Mouse (Mus musculus) brown adipose tissue, adult 24 weeks (tissue): ENCODE measurements around the gene C1rl. TPM values are rescaled to one million over a fixed set of nuclear protein-coding genes. Genes with fewer than 3 reads are reported as not detected.
A peak's percentile ranks its signal among the peaks of the same experiment; 100 is the strongest.
"Not testable (repeated sequence)": the region's sequence is repeated elsewhere in the genome, so short reads cannot be mapped to it uniquely, and the experiment has no call there.

Experiments used
- H3K27ac ChIP-seq: fragments of 200-500 bp; replicated peaks from 2 replicates; pipeline ENCODE4 v1.5.1; 2012; ENCODE audit warnings: low read depth, mild to moderate bottlenecking, low read length
- H3K4me1 ChIP-seq: fragments of 200-500 bp; 2 replicates; pipeline ENCODE4 v1.6.1; 2012; ENCODE audit warnings: low read length, mixed read lengths; ENCODE audit not compliant: control insufficient read depth, insufficient read depth, insufficient read length
- H3K4me3 ChIP-seq: fragments of 200-500 bp; 2 replicates; pipeline ENCODE4 v1.5.1; 2012; ENCODE audit warnings: low read depth, mild to moderate bottlenecking, low read length, moderate library complexity; ENCODE audit not compliant: insufficient read depth
- polyA plus RNA-seq: library from polyadenylated mRNA; stranded (reverse); fragments of >200 nt; gene quantifications from 2 replicates; pipeline ENCODE4 v1.2.4, GENCODE M21; 2012; ENCODE audit not compliant: missing spikeins, insufficient read depth, insufficient read length

The C1rl gene
- polyA plus RNA-seq, 1 experiment = 18.9 TPM

DNA sequence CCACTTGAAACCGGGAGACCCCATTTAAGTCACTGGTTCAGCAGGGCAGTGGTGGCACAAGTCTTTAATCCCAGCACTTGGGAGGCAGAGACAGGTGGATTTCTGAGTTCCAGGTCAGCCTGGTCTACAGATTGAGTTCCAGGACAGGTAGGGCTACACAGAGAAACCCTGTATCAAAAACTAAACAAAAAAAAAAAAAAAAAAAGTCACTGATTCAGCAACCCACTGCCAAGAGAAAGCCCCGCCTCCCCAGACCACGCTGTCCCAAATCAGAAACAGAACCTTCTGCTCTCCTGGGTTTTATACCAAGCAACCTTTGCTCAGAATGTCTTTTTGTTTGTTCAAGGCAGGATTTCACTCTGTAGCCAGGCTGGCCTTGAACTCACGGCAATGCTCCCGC is 16.3 kb downstream of the C1rl start:
- H3K27ac ChIP-seq, H3K4me3 ChIP-seq, H3K4me1 ChIP-seq: not testable (repeated sequence)

GRCm38 (mm10) chr6:124511936-124512335 is 19.0 kb downstream of the C1rl start:
- Histone ChIP-seq H3K4me1 (no peaks in the 10 kb centered on the region), H3K4me3 (no peak overlapping the region), H3K27ac (no peak overlapping the region)

- no peak within 1 kb of the TSS for H3K27ac ChIP-seq
- H3K4me3 ChIP-seq = peak within 1 kb of the TSS; percentile 70
- H3K4me1 ChIP-seq = no peaks in the 10 kb centered on the region
Measured at GRCm38 (mm10) chr6:124512355-124512836, 19.5 kb downstream of the C1rl start, which contains the start of gene C1ra. TSS of gene C1ra (plus strand) at chr6:124512405.

DNA sequence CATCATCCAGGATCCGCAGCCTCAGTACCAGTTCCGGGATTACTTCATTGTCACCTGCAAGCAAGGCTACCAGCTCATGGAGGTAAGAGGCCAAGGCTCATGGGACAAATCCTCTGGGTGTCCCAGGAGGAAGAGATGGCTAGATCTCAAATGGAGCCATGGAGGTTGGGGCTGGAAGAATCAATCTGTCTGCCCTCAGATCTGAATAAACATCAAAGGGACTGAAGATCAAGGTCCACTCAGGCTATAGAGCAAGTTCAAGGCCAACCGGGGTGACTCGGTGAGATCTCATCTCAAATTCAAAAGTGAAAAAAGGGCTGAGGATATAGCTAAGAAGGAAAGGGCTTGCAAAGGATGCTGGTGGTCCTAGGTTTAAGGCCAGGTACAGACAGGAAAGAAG is 24.8 kb downstream of the C1rl start:
- H3K27ac ChIP-seq, H3K4me1 ChIP-seq: not testable (repeated sequence)

GRCm38 (mm10) chr6:124522082-124522481 is 29.2 kb downstream of the C1rl start:
- not testable (repeated sequence) for H3K4me3 ChIP-seq, H3K27ac ChIP-seq, H3K4me1 ChIP-seq

More for the DNA sequence above, 24.8 kb downstream of the C1rl start:
- not testable (repeated sequence) for H3K4me3 ChIP-seq

DNA sequence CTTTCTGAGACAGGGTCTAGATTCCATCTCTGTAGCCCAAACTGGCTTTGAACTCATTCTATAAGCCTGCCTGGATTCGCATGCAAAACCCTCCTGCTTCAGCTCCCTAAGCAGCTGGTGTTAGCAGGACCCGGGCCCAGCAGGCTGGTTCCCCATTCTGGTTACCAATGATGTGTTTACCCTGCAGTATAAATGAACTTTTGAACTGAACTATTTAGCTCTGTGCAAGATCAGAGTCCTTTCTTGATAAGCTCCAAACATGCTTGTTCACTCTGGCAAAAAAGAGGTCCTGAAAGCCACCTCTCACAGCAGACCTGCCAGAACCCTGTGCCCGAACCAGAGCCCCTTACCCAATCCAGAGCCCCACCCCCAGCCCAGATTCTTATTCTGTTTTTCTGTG is 35.0 kb downstream of the C1rl start:
- H3K27ac ChIP-seq = no peak overlapping the region
- no peak overlapping the region for H3K4me3 ChIP-seq
- H3K4me1 ChIP-seq = no peaks in the 10 kb centered on the region

GRCm38 (mm10) chr6:124531077-124531476 is 38.2 kb downstream of the C1rl start:
- no peak overlapping the region for H3K4me3 ChIP-seq
- H3K4me1 ChIP-seq = no peaks in the 10 kb centered on the region
- no peak overlapping the region for H3K27ac ChIP-seq

GRCm38 (mm10) chr6:124536125-124536829 is 43.4 kb downstream of the C1rl start:
- not testable (repeated sequence) for H3K4me3 ChIP-seq, H3K4me1 ChIP-seq, H3K27ac ChIP-seq

DNA sequence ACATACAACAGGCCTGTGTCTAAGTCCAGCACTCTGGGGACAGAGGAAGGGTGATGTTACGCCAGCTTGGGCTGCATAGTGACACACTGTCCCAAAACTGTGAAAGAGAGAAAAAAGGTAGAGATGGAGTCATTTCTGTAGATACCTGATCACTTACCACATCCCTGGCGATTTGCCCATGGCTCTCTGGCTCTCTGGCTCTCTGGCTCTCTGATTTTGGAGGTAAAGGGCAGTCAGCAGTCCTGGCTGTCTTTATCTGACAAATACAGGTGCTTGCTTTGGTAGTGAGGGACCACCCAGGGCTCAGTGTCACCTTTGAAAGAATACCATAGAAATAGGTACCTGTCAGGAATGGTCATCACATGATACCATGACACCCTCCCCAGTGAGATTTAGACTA is 48.3 kb downstream of the C1rl start:
- not testable (repeated sequence) for H3K27ac ChIP-seq, H3K4me1 ChIP-seq
- peak overlapping the region; percentile 53; the same call in 1 of the 2 replicates for H3K4me3 ChIP-seq

GRCm38 (mm10) chr6:124542284-124542683 is 49.4 kb downstream of the C1rl start, which contains the start of gene C1s1:
TSS of gene C1s1 (minus strand) at chr6:124542359.
- not testable (repeated sequence) for H3K4me1 ChIP-seq
- Histone ChIP-seq H3K27ac (peak within 1 kb of the TSS; percentile 72), H3K4me3 (peak within 1 kb of the TSS; percentile 53)

DNA sequence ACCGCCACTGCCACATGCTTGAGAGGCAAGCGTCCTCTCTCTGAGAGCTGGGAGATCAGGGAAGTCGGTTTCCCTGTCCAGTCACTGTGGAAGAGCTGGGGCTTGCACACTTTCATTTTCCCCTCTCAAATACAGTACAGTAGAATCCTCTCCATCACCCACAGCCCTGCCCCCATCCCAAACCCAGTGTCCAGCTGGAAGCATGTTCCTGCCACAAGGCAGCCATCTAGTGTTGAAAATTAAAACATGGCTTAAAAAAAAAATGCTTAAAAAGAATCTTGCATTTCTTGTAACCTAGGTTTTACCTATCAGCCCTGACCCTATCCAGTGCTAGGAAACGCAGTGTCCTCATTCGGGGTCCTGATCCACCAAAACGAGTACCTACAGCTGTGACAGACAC is 51.6 kb downstream of the C1rl start:
- H3K4me3 ChIP-seq = no peak overlapping the region

DNA sequence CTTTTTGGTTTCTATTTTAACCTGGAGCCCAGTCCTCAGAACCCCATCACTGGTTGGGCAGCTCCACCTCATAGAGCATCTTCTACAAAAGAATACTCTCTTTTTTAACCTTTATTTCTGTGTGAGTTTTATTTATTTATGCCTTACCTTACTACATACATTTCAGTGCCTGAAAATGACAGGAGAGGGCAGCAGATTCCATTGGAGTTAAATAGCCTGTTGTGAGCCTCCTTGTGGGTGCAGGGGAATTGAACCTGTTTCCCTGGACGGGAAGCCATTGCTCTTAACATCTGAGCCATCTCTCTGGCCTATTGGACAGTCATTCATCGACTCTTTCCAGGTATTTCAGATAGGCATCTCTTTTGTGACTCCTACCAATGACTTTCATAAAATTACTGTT is 52.5 kb downstream of the C1rl start:
- Histone ChIP-seq H3K27ac (no peak overlapping the region), H3K4me3 (no peak overlapping the region), H3K4me1 (no peaks in the 10 kb centered on the region)

More for the DNA sequence above, 51.6 kb downstream of the C1rl start:
- Histone ChIP-seq H3K4me1 (no peaks in the 10 kb centered on the region), H3K27ac (no peak overlapping the region)

- not testable (repeated sequence) for H3K4me1 ChIP-seq, H3K27ac ChIP-seq, H3K4me3 ChIP-seq
Measured at GRCm38 (mm10) chr6:124547979-124548378, 55.1 kb downstream of the C1rl start.

- no peaks in the 10 kb centered on the region for H3K4me1 ChIP-seq
- H3K27ac ChIP-seq = no peak overlapping the region
- no peak overlapping the region for H3K4me3 ChIP-seq
Measured at GRCm38 (mm10) chr6:124549023-124549550, 56.2 kb downstream of the C1rl start.

GRCm38 (mm10) chr6:124552766-124553165 is 59.9 kb downstream of the C1rl start:
- H3K4me3 ChIP-seq = no peak overlapping the region
- no peaks in the 10 kb centered on the region for H3K4me1 ChIP-seq
- H3K27ac ChIP-seq = no peak overlapping the region

DNA sequence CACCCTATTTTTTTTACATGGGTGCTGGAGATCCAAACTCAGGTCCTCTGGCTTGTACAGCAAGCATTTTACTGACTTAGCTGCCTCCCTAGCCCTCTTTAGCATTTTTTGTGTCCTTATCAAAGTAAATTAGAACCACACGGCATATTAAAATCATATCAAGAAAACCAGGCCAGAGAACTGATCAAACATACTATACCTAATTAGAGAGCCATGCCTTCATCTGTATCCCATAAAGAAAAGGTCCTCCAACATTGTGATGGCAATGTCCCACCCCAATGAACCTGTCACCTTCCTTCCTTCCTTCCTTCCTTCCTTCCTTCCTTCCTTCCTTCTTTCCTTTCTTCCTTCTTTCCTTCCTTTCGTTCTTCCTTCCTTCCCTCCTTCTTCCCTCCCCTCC is 63.0 kb downstream of the C1rl start:
- not testable (repeated sequence) for H3K4me3 ChIP-seq, H3K4me1 ChIP-seq, H3K27ac ChIP-seq
